Mouse (Mus musculus) embryonic facial prominence, embryonic 14.5 days (tissue): ENCODE data around the gene Mvb12a. TPM values are rescaled to one million over a fixed set of nuclear protein-coding genes. Genes with fewer than 3 reads are reported as not detected.

Experiments used
- ATAC-seq: fragments of 200-750 bp; cut with Nextera tagmentation; 2 replicates; pipeline ENCODE4 v1.8.0; 2017; ENCODE audit warnings: low read depth, moderate number of reproducible peaks, moderate TSS enrichment
- DNase-seq: peaks from one replicate; pipeline ENCODE4 v3.0.0-alpha.2; 2015; ENCODE audit warnings: low spot score
- H3K27ac ChIP-seq: fragments of 300-500 bp; sonication (generic); replicated peaks from 2 replicates; pipeline ENCODE4 v1.5.1; 2014; ENCODE audit warnings: low read depth, mild to moderate bottlenecking, low read length, moderate library complexity
- H3K27me3 ChIP-seq: fragments of 300-500 bp; sonication (generic); replicated peaks from 2 replicates; pipeline ENCODE4 v1.6.1; 2014; ENCODE audit warnings: low read length; ENCODE audit not compliant: control insufficient read depth, insufficient read depth
- H3K36me3 ChIP-seq: fragments of 300-500 bp; sonication (generic); 2 replicates; pipeline ENCODE4 v1.6.1; 2014; ENCODE audit warnings: low read length, mixed read lengths; ENCODE audit not compliant: control insufficient read depth, insufficient read depth
- H3K4me1 ChIP-seq: fragments of 300-500 bp; sonication (generic); 2 replicates; pipeline ENCODE4 v1.6.1; 2014; ENCODE audit warnings: antibody characterized with exemption, low read length; ENCODE audit not compliant: control insufficient read depth, insufficient read depth
- H3K4me2 ChIP-seq: fragments of 300-500 bp; sonication (generic); 2 replicates; pipeline ENCODE4 v1.6.1; 2014; ENCODE audit warnings: low read depth, mild to moderate bottlenecking, low read length, moderate library complexity, mixed read lengths
- H3K4me3 ChIP-seq: fragments of 300-500 bp; sonication (generic); 2 replicates; pipeline ENCODE4 v1.5.1; 2014; ENCODE audit warnings: low read depth, mild to moderate bottlenecking, low read length
- H3K9ac ChIP-seq: fragments of 300-500 bp; sonication (generic); 2 replicates; pipeline ENCODE4 v1.6.1; 2014; ENCODE audit warnings: low read depth, mild to moderate bottlenecking, low read length, moderate library complexity, mixed read lengths
- H3K9me3 ChIP-seq: fragments of 300-500 bp; sonication (generic); 2 replicates; pipeline ENCODE4 v1.6.1; 2016; ENCODE audit warnings: low read length; ENCODE audit not compliant: control insufficient read depth
- WGBS: fragments of 180-500 bp; shearing (Covaris S2); extraction: QIAGEN DNeasy Blood & Tissue Kit; methylation state at CpG from one replicate; pipeline ENCODE4 v1.1.7; 2014; 5-methylcytosine and 5-hydroxymethylcytosine counted together
- polyA plus RNA-seq: library from polyadenylated mRNA; unstranded; fragments of >200 nt; fragmentation: Nextera tagmentation; extraction: Ambion mirVana; gene quantifications from 2 replicates; pipeline ENCODE4 v1.2.1, GENCODE M21; 2014

Mvb12a gene
- polyA plus RNA-seq, 1 experiment from 2014 or later: 85.4 TPM

DNA sequence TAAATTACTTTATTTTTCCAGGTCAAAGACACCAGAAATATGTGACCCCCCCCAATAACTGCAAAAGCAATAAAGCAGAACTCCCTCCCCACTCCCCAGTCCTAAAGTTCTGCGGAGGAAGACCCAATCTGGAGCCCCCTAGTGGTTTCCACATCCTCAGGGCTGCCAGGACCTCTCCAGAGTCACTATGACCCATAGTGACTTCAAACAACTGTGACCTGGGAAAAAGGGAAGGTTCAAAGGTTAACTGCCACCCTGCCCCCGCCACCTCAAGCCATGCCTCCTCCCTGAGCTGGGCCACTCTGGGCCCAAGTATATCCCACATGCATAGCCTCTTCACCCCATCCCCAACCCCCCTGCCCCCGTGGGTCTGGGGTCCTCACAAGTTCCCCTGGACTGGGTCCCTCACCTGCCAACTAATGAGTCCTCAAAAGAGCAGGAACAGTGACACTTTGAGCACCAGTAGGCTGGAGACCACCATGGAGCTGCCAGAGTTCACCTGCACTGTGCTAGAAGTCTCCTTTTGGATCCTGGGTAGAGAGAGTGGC is 8.4 kb upstream of the Mvb12a start:
- DNase-seq (no peak), ATAC-seq (no peak)
- Histone ChIP-seq H3K4me1 (peaks cover 11% of the 10 kb centered on the region; the same call in 1 of the 2 replicates), H3K27me3 (no peaks in the 10 kb centered on the region), H3K27ac (no peak overlapping the region), H3K9ac (no peak overlapping the region), H3K9me3 (no peaks in the 10 kb centered on the region), H3K36me3 (no peaks in the 10 kb centered on the region), H3K4me2 (no peak overlapping the region), H3K4me3 (no peak overlapping the region)
- WGBS: 46% methylated on average over 3 of the region's 3 CpGs

DNA sequence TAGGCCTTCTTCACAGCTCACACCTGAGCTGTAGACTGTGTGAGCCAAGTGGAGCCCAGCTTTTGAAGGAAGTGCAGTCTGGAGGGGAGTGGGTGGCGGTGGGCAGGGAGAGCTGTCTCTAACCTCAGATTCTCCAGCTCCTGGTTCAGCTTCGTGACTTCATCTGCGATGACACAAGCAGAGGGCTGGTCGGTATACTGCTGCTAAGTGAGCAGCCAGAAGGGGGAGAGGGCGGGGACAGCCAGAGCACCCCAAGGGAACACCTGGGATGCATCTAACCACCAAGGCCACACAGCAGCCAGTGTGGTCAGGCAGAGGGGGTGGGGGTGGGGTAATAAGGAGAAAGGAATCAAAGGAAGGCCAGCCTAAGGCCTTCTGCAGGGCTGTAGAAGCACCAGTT is 7.1 kb upstream of the Mvb12a start:
- no peaks in the 10 kb centered on the region for H3K9me3 ChIP-seq
- no peak overlapping the region for H3K9ac ChIP-seq
- peaks cover 8% of the 10 kb centered on the region; the same call in 1 of the 2 replicates for H3K4me1 ChIP-seq
- DNase-seq (no peak), ATAC-seq (no peak)
- H3K27ac ChIP-seq: no peak overlapping the region
- no peaks in the 10 kb centered on the region for H3K27me3 ChIP-seq
- H3K4me2 ChIP-seq: no peak overlapping the region
- WGBS: 60% methylated on average over 5 of the region's 5 CpGs
- H3K4me3 ChIP-seq: no peak overlapping the region
- H3K36me3 ChIP-seq: no peaks in the 10 kb centered on the region

DNA sequence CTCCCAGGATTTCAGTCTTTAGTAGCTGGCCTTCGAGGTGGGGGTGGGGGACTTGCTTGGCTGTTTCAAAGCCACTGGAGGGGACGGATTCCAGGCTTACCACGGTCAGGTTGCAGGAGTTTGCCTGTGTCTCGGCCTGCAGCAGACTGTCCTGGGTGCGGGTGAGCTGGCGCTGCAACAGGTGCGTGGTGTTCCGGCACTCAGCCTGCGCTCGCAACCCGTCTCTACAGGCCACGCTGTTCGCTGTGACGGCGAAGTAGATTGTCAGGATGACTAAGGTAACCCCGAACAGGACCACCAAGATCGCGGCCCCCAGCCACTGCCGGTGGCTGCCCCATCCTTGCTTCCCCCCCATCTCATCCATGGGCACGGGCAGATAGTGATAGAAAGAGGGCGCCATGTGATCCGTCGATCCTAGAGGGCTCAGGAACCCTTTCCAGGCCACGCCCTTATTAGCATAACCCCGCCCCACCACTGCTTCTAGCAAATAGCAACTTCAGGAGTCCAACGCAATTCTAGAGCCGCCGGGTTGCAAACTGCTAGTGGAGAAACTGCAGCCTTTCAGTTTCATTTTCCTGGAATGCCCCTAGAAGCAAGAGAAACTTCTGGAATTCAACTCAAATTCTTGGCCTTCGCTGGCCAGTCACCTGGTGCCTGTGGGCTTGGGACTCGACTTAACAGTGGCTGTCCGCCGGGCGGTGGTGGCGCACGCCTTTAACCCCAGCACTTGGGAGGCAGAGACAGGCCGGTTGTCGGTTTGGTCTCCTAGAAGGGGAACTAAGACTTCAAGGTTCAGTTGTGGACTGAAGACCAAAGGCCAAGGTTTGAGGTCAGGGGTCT is 5.5 kb upstream of the Mvb12a start, which contains the start of gene Bst2:
Gene Bst2, minus strand, starts transcription at position 429 of the 840 bp plus-strand sequence.
- WGBS: 3% methylated on average over 35 of the region's 37 CpGs
- no peaks in the 10 kb centered on the region for H3K27me3 ChIP-seq
- DNase-seq: peak; percentile 97
- H3K4me1 ChIP-seq: peaks cover 7% of the 10 kb centered on the region; the same call in 1 of the 2 replicates
- H3K4me3 ChIP-seq: peak within 1 kb of the TSS; percentile 44
- peak; percentile 89 for ATAC-seq
- H3K9me3 ChIP-seq: no peaks in the 10 kb centered on the region
- H3K36me3 ChIP-seq: no peaks in the 10 kb centered on the region
- H3K4me2 ChIP-seq: peak within 1 kb of the TSS; percentile 67
- H3K9ac ChIP-seq: peak within 1 kb of the TSS; percentile 54
- peak within 1 kb of the TSS; percentile 59 for H3K27ac ChIP-seq

DNA sequence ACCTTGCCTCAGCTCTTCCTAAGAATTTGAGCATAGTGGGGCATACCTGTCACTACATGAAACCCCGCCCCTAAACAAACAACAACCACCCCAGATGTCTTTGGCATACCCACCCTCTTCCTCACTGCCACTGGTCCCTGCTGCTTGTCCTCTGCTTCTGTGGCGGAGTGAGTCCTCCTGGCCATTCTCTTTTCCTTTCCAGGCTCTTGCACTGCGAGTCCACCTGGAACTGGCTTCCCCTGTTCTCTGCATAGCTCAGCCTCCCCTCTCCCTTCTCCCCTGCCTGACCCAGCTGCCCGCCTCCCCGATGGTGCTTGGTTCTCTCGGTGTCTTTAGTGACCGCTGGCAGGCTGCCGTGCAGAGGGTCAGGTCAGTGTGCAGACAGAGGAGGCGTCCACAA is 1.0 kb downstream of the Mvb12a start:
- DNase-seq: no peak
- H3K27ac ChIP-seq: no peak overlapping the region
- peak overlapping the region; percentile 93 for H3K4me3 ChIP-seq
- H3K4me2 ChIP-seq: peak overlapping the region; percentile 82
- ATAC-seq: no peak
- H3K4me1 ChIP-seq: peaks cover 7% of the 10 kb centered on the region
- WGBS: 84% methylated on average over 9 of the region's 9 CpGs
- H3K36me3 ChIP-seq: peaks cover 34% of the 10 kb centered on the region
- no peaks in the 10 kb centered on the region for H3K27me3 ChIP-seq
- no peaks in the 10 kb centered on the region for H3K9me3 ChIP-seq
- peak overlapping the region; percentile 82; the same call in 1 of the 2 replicates for H3K9ac ChIP-seq

DNA sequence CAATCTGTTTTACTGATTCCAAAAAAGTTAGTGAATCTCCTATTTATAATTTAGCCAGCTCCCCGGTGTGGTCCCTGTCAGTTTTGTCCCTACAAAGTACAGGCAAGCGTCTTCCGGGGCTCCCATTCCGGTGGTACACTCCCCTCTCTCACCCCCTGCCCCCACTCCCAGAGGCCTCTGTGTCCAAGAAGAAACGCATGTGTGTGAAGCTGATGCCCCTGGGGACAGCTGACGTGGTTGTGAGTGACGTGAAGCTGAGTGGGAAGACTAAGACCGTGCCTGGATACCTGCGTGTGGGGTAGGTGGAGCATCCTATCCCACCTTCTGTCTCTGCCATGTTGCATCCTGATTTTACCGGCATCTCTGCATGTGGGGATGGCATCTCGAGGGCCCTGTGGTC is 2.3 kb downstream of the Mvb12a start:
- Histone ChIP-seq H3K36me3 (peaks cover 36% of the 10 kb centered on the region), H3K27me3 (no peaks in the 10 kb centered on the region), H3K4me3 (no peak overlapping the region), H3K4me2 (no peak overlapping the region), H3K9ac (no peak overlapping the region), H3K4me1 (peaks cover 7% of the 10 kb centered on the region), H3K9me3 (no peaks in the 10 kb centered on the region), H3K27ac (no peak overlapping the region)
- ATAC-seq (no peak), DNase-seq (no peak)
- 86% methylated on average over 10 of the region's 11 CpGs for WGBS

DNA sequence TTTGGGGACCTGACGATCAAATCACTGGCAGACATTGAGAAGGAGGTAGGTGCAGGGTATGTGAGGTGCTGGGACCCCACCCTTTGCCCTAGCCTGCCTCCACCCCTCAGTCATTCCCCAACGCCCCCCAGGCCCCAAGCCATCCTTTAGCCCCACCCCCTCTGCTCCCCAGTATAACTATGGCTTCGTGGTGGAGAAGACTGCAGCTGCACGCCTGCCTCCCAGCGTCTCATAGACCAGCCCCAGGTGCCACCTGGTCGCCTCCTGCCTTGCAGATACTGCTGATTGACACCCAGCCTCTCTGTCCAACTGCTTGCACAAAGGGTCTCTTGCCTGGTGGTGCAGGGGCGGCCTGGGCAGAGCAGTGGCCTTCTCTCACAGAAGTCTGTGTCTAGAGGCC is 4.9 kb downstream of the Mvb12a start:
- 90% methylated on average over 7 of the region's 7 CpGs for WGBS
- Histone ChIP-seq H3K4me2 (no peak overlapping the region), H3K9me3 (no peaks in the 10 kb centered on the region), H3K4me3 (no peak overlapping the region), H3K27ac (no peak overlapping the region), H3K27me3 (no peaks in the 10 kb centered on the region), H3K4me1 (peaks cover 7% of the 10 kb centered on the region), H3K36me3 (peaks cover 36% of the 10 kb centered on the region), H3K9ac (no peak overlapping the region)
- DNase-seq (no peak), ATAC-seq (no peak)

DNA sequence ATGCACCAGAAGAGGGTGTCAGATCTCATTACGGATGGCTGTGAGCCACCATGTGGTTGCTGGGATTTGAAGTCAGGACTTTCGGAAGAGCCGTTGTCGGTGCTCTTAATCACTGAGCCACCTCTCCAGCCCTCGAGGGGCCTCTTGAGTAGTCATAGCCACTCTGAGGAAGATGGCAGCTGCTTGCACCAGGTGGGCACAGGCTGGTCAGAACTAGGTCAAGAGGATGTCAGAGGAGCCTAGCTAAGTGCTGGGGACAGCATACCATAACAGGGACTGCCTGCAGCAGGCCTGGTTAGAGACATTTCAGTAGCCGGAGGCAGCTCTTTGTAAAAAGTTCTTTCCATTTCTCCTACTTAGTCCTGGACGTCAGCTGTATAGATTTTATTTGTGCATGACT is 8.0 kb downstream of the Mvb12a start:
- H3K36me3 ChIP-seq: peaks cover 28% of the 10 kb centered on the region
- 69% methylated on average over 7 of the region's 7 CpGs for WGBS
- no peak overlapping the region for H3K4me2 ChIP-seq
- H3K4me3 ChIP-seq: no peak overlapping the region
- DNase-seq (no peak), ATAC-seq (no peak)
- H3K27ac ChIP-seq: no peak overlapping the region
- 0 out of 2 replicates have a peak, but pooled peaks cover 4% of the 10 kb centered on the region for H3K27me3 ChIP-seq
- no peaks in the 10 kb centered on the region for H3K4me1 ChIP-seq
- H3K9me3 ChIP-seq: no peaks in the 10 kb centered on the region
- no peak overlapping the region for H3K9ac ChIP-seq

DNA sequence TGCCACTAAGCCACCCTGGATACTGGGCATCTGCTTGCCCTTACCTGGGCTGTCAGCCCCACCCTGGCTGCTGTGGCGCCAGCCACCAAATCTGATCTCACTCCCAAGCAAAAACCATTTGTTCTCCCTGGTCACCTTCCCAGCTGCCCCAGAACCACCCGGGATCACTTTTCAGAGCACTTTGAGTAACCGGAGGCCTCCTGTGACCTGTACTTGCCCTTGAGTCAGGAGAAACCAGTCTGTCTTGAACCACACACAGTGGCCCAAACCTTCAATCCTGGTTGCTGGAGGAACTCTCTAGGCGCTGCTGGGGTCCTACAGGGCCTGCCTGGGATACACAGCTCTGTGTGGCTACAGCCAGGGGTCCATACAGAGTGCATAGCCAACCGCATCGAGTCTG is 10.0 kb downstream of the Mvb12a start:
- H3K9me3 ChIP-seq: no peaks in the 10 kb centered on the region
- DNase-seq (no peak), ATAC-seq (no peak)
- no peaks in the 10 kb centered on the region for H3K4me1 ChIP-seq
- no peak overlapping the region for H3K4me2 ChIP-seq
- H3K9ac ChIP-seq: no peak overlapping the region
- 37% methylated on average over 6 of the region's 6 CpGs for WGBS
- no peak overlapping the region for H3K4me3 ChIP-seq
- H3K27ac ChIP-seq: no peak overlapping the region
- peaks cover 20% of the 10 kb centered on the region for H3K27me3 ChIP-seq
- H3K36me3 ChIP-seq: peaks cover 11% of the 10 kb centered on the region
